Mouse (Mus musculus) macrophage (primary cell): Measurements from ENCODE around the gene Fgd6. TPM values are rescaled to one million over a fixed set of nuclear protein-coding genes. Genes with fewer than 3 reads are reported as not detected.

Experiments used
- H3K27ac ChIP-seq: fragments of 350-480 bp; formaldehyde crosslinking; 2 replicates; pipeline ENCODE4 v1.9.0; 2021
- H3K36me3 ChIP-seq: fragments of 350-480 bp; formaldehyde crosslinking; 2 replicates; pipeline ENCODE4 v1.9.0; 2021; ENCODE audit errors: inconsistent target
- H3K4me3 ChIP-seq: fragments of 350-480 bp; formaldehyde crosslinking; 2 replicates; pipeline ENCODE4 v1.9.0; 2021; ENCODE audit errors: inconsistent target
- H3K79me2 ChIP-seq: fragments of 350-480 bp; formaldehyde crosslinking; 2 replicates; pipeline ENCODE4 v1.9.0; 2021; ENCODE audit errors: inconsistent target
- WGBS: methylation state at CpG from one replicate; pipeline ENCODE4 v1.1.7; 2026; ENCODE audit warnings: inconsistent platforms; ENCODE audit not compliant: missing documents; 5-methylcytosine and 5-hydroxymethylcytosine counted together
- polyA plus RNA-seq: library from polyadenylated mRNA; stranded (reverse); fragments of 250-400 nt; gene quantifications from 3 replicates; pipeline ENCODE4 v1.2.4, GENCODE M21; 2018; ENCODE audit warnings: inconsistent platforms

Fgd6 gene
- polyA plus RNA-seq, 1 experiment from 2014 or later = 11.7 TPM

GRCm38 (mm10) chr10:94151488-94151887 lies 115.7 kb downstream of the Fgd6 start:
- H3K79me2 ChIP-seq = peaks cover 75% of the 10 kb centered on the region
- H3K27ac ChIP-seq = no peak overlapping the region
- 82% methylated on average over 4 of the region's 4 CpGs for WGBS
- H3K36me3 ChIP-seq = no peaks in the 10 kb centered on the region
- no peak overlapping the region for H3K4me3 ChIP-seq

- H3K36me3 ChIP-seq = peaks cover 13% of the 10 kb centered on the region; the same call in 1 of the 2 replicates
- H3K79me2 ChIP-seq = peaks cover 69% of the 10 kb centered on the region
- H3K27ac ChIP-seq = no peak overlapping the region
- H3K4me3 ChIP-seq = no peak overlapping the region
Measured at GRCm38 (mm10) chr10:94153841-94154240, 118.0 kb downstream of the Fgd6 start.

DNA sequence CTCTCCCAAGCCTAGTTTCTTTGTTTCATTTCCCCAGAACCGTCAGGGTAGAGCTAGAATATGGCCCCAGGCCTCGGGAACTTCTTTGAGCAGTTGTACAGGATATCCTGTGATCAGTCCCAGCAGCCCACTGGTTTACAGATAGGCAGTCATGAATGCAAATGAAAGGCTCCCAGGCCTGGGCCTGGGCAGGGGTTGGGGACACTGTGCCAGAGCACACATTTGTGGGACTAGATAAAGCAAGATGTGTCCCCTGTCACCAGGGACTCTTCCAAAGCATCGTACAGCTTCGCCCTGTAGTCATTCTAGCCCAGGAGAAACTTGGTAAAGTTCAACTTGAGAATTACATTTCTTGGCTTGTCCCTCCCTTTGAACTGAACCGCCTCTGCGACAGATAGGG lies 123.2 kb downstream of the Fgd6 start:
- WGBS = 83% methylated on average over 6 of the region's 6 CpGs
- Histone ChIP-seq H3K36me3 (peaks cover 44% of the 10 kb centered on the region), H3K4me3 (no peak overlapping the region)

GRCm38 (mm10) chr10:94159406-94159805 lies 123.6 kb downstream of the Fgd6 start:
- no peak overlapping the region for H3K4me3 ChIP-seq
- peaks cover 49% of the 10 kb centered on the region for H3K36me3 ChIP-seq
- H3K79me2 ChIP-seq = peaks cover 14% of the 10 kb centered on the region
- WGBS = 96% methylated on average over 3 of the region's 4 CpGs
- H3K27ac ChIP-seq = no peak overlapping the region

More for the DNA sequence above, 123.2 kb downstream of the Fgd6 start:
- peaks cover 18% of the 10 kb centered on the region for H3K79me2 ChIP-seq
- no peak overlapping the region for H3K27ac ChIP-seq

- Histone ChIP-seq H3K79me2 (no peaks in the 10 kb centered on the region), H3K4me3 (no peak overlapping the region), H3K27ac (no peak overlapping the region), H3K36me3 (peaks cover 58% of the 10 kb centered on the region)
- WGBS = 97% methylated on average over 4 of the region's 5 CpGs
Measured at GRCm38 (mm10) chr10:94161051-94161765, 125.4 kb downstream of the Fgd6 start.

DNA sequence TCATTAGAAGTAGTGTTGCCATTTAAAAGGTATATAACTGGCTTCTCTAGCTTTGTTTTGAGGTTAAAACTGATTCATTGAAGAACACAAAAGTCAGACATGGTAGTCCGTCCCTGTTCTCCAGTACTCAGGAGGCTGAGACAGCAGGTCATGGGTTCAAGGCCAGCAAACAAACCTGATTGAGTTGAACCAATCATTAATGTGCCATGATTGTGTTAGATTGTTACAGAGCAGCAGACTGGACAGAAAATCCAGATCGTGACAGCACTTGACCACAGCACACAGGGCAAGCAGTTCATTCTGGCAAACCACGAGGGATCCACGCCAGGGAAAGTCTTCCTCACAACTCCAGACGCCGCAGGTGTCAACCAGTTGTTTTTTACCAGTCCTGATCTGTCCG lies 126.2 kb downstream of the Fgd6 start:
- Histone ChIP-seq H3K27ac (no peak overlapping the region), H3K79me2 (no peaks in the 10 kb centered on the region), H3K36me3 (peaks cover 67% of the 10 kb centered on the region), H3K4me3 (no peak overlapping the region)
- WGBS = 96% methylated on average over 7 of the region's 7 CpGs

DNA sequence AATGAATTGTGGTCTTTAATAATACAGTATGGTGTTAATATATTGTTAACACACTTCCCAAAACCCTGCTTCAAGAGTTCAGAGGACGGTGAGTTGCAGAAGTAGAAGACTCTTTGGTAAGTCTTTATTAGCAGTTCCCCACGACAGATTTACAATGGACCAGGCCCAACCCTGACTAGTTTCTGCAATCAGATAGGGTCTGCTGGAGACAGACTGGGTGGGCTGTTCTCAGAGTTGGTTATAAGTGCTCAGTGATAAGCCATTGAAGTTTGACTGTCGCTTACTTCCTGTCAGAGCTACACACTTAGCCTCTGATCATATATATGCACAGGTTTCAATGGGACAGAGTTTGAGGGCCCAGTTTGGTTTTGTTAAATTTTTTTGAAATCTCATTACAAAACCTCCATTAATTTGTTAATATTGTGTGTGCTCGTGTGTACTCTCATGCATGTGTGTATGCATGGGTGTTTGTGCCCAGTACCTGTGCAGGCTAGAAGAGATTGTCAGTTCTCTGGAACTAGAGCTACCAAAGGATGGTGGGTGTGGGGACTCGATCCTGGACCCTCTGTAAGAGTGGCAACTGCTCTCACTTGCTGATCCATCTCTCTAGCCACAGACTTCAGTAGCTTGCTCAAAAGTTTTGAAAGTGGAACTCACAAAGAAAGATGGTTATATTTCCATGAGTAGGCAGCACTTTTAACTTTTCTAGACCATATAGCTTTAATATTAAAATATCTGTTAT lies 128.5 kb downstream of the Fgd6 start:
- H3K79me2 ChIP-seq = no peaks in the 10 kb centered on the region
- H3K27ac ChIP-seq = no peak overlapping the region
- 100% methylated on average over 5 of the region's 5 CpGs for WGBS
- H3K4me3 ChIP-seq = no peak overlapping the region
- H3K36me3 ChIP-seq = peaks cover 71% of the 10 kb centered on the region

- no peaks in the 10 kb centered on the region for H3K79me2 ChIP-seq
- no peak overlapping the region for H3K27ac ChIP-seq
- WGBS = 97% methylated on average over 16 of the region's 16 CpGs
- H3K36me3 ChIP-seq = peaks cover 76% of the 10 kb centered on the region
- no peak overlapping the region for H3K4me3 ChIP-seq
Measured at GRCm38 (mm10) chr10:94165426-94165825, 129.6 kb downstream of the Fgd6 start.

- Histone ChIP-seq H3K4me3 (no peak overlapping the region), H3K36me3 (peaks cover 82% of the 10 kb centered on the region), H3K27ac (no peak overlapping the region), H3K79me2 (no peaks in the 10 kb centered on the region)
- WGBS = 95% methylated on average over 11 of the region's 11 CpGs
Measured at GRCm38 (mm10) chr10:94167051-94167750, 131.4 kb downstream of the Fgd6 start.

- 95% methylated on average over 12 of the region's 12 CpGs for WGBS
- Histone ChIP-seq H3K36me3 (peaks cover 73% of the 10 kb centered on the region), H3K27ac (no peak overlapping the region), H3K4me3 (no peak overlapping the region), H3K79me2 (no peaks in the 10 kb centered on the region)
Measured at GRCm38 (mm10) chr10:94171440-94172130, 135.8 kb downstream of the Fgd6 start.

DNA sequence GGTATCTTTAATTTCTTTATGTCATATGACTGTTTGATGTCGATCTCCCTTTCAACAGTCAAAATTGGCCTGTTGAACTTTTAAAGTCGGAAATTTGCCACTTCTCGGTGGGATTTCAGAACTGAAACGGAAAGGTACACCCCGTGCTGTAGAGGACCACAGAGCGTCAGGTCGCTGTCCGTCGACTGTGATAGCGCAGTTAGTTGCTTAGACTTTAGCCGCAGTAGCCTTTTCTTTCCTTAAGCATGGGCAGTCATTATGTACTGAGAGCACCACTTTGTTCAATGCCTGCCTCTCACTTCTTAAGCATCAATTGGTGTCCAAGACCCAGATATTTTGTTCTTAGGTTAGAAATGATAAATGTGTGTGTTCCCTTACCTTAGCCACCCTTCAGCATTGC lies 136.3 kb downstream of the Fgd6 start:
- no peak overlapping the region for H3K27ac ChIP-seq
- 96% methylated on average over 11 of the region's 11 CpGs for WGBS
- H3K36me3 ChIP-seq = peaks cover 67% of the 10 kb centered on the region
- no peak overlapping the region for H3K4me3 ChIP-seq
- H3K79me2 ChIP-seq = no peaks in the 10 kb centered on the region

- Histone ChIP-seq H3K36me3 (peaks cover 62% of the 10 kb centered on the region), H3K4me3 (no peak overlapping the region), H3K27ac (no peak overlapping the region), H3K79me2 (no peaks in the 10 kb centered on the region)
- 93% methylated on average over 6 of the region's 6 CpGs for WGBS
Measured at GRCm38 (mm10) chr10:94172706-94173105, 136.9 kb downstream of the Fgd6 start.

GRCm38 (mm10) chr10:94174652-94175051 lies 138.9 kb downstream of the Fgd6 start:
- no peaks in the 10 kb centered on the region for H3K79me2 ChIP-seq
- no peak overlapping the region for H3K4me3 ChIP-seq
- WGBS = 86% methylated on average over 7 of the region's 7 CpGs
- H3K36me3 ChIP-seq = peaks cover 43% of the 10 kb centered on the region
- no peak overlapping the region for H3K27ac ChIP-seq

DNA sequence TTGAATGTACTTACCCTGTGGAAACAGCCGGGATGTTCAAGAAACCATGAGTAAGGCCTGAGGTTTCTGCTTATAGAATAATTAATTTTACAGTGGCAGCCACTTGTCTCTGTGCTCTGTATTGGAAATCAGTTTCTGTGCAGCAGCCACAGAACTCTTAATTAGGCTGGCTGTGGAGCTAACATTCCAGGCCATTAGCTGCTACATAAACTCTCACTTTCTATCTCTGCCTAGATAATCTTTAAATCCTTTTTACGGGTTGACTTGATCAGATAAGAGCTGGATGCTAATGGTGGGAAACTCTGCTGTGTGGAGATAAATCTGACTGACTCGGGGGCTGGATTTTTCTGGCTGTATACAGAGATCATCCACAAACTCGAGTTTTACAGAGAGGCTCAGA lies 147.4 kb downstream of the Fgd6 start:
- Histone ChIP-seq H3K79me2 (no peaks in the 10 kb centered on the region), H3K4me3 (no peak overlapping the region), H3K36me3 (peaks cover 22% of the 10 kb centered on the region; the same call in 1 of the 2 replicates), H3K27ac (no peak overlapping the region)
- 91% methylated on average over 4 of the region's 4 CpGs for WGBS
